Mouse (Mus musculus): ENCODE results near the gene Runx1. TPM values are rescaled to one million over a fixed set of nuclear protein-coding genes. Genes with fewer than 3 reads are reported as not detected.

The Runx1 gene
- polyA plus RNA-seq, 1 experiment = not detected

GRCm38 (mm10) chr16:92581767-92582166 is 244.2 kb downstream of the Runx1 start:
- Histone ChIP-seq H3K4me1 (ENCODE audit: control insufficient read depth, insufficient read depth, low read length) (peaks cover 6% of the 10 kb centered on the region), H3K27ac (ENCODE audit: insufficient read depth, low read depth, low read length) (no peak overlapping the region), H3K4me3 (ENCODE audit: insufficient read depth, low read depth, low read length) (no peak overlapping the region)
- TF ChIP-seq CTCF (IDR thresholded peaks at IDR 0.05; ENCODE audit: insufficient read depth, low read depth, low read length) (no peak), POLR2A (IDR thresholded peaks at IDR 0.05; ENCODE audit: insufficient read depth, low read depth, low read length) (no peak)
- 85% methylated on average over 10 of the region's 10 CpGs for WGBS

GRCm38 (mm10) chr16:92580981-92581380 is 245.0 kb downstream of the Runx1 start:
- H3K4me1 ChIP-seq (ENCODE audit: control insufficient read depth, insufficient read depth, low read length) = peaks cover 6% of the 10 kb centered on the region
- H3K27ac ChIP-seq (ENCODE audit: insufficient read depth, low read depth, low read length) = no peak overlapping the region
- H3K4me3 ChIP-seq (ENCODE audit: insufficient read depth, low read depth, low read length) = no peak overlapping the region
- TF ChIP-seq POLR2A (IDR thresholded peaks at IDR 0.05; ENCODE audit: insufficient read depth, low read depth, low read length) = no peak
- TF ChIP-seq CTCF (IDR thresholded peaks at IDR 0.05; ENCODE audit: insufficient read depth, low read depth, low read length) = no peak
- 89% methylated on average over 10 of the region's 10 CpGs for WGBS

- no peak overlapping the region for H3K4me3 ChIP-seq (ENCODE audit: insufficient read depth, low read depth, low read length)
- 87% methylated on average over 7 of the region's 7 CpGs for WGBS
- TF ChIP-seq POLR2A (IDR thresholded peaks at IDR 0.05; ENCODE audit: insufficient read depth, low read depth, low read length) (no peak), CTCF (IDR thresholded peaks at IDR 0.05; ENCODE audit: insufficient read depth, low read depth, low read length) (no peak)
- no peak overlapping the region for H3K27ac ChIP-seq (ENCODE audit: insufficient read depth, low read depth, low read length)
- peaks cover 6% of the 10 kb centered on the region for H3K4me1 ChIP-seq (ENCODE audit: control insufficient read depth, insufficient read depth, low read length)
Observed at GRCm38 (mm10) chr16:92578915-92579653, 246.9 kb downstream of the Runx1 start.

GRCm38 (mm10) chr16:92577381-92577780 is 248.6 kb downstream of the Runx1 start:
- Histone ChIP-seq H3K4me1 (ENCODE audit: control insufficient read depth, insufficient read depth, low read length) (peaks cover 6% of the 10 kb centered on the region), H3K4me3 (ENCODE audit: insufficient read depth, low read depth, low read length) (no peak overlapping the region), H3K27ac (ENCODE audit: insufficient read depth, low read depth, low read length) (no peak overlapping the region)
- WGBS = 82% methylated on average over 9 of the region's 9 CpGs
- no peak for TF ChIP-seq CTCF (IDR thresholded peaks at IDR 0.05; ENCODE audit: insufficient read depth, low read depth, low read length)
- no peak for TF ChIP-seq POLR2A (IDR thresholded peaks at IDR 0.05; ENCODE audit: insufficient read depth, low read depth, low read length)

- Histone ChIP-seq H3K4me1 (ENCODE audit: control insufficient read depth, insufficient read depth, low read length) (peaks cover 6% of the 10 kb centered on the region), H3K27ac (ENCODE audit: insufficient read depth, low read depth, low read length) (no peak overlapping the region), H3K4me3 (ENCODE audit: insufficient read depth, low read depth, low read length) (no peak overlapping the region)
- WGBS = 91% methylated on average over 10 of the region's 10 CpGs
- TF ChIP-seq CTCF (IDR thresholded peaks at IDR 0.05; ENCODE audit: insufficient read depth, low read depth, low read length) (no peak), POLR2A (IDR thresholded peaks at IDR 0.05; ENCODE audit: insufficient read depth, low read depth, low read length) (no peak)
Observed at GRCm38 (mm10) chr16:92575792-92576191, 250.2 kb downstream of the Runx1 start.

GRCm38 (mm10) chr16:92573193-92573592 is 252.8 kb downstream of the Runx1 start:
- Histone ChIP-seq H3K4me1 (ENCODE audit: control insufficient read depth, insufficient read depth, low read length) (no peaks in the 10 kb centered on the region), H3K27ac (ENCODE audit: insufficient read depth, low read depth, low read length) (no peak overlapping the region), H3K4me3 (ENCODE audit: insufficient read depth, low read depth, low read length) (no peak overlapping the region)
- 82% methylated on average over 4 of the region's 4 CpGs for WGBS
- no peak for TF ChIP-seq CTCF (IDR thresholded peaks at IDR 0.05; ENCODE audit: insufficient read depth, low read depth, low read length)
- TF ChIP-seq POLR2A (IDR thresholded peaks at IDR 0.05; ENCODE audit: insufficient read depth, low read depth, low read length) = no peak

GRCm38 (mm10) chr16:92571246-92571645 is 254.7 kb downstream of the Runx1 start:
- WGBS = 95% methylated on average over 11 of the region's 11 CpGs
- TF ChIP-seq CTCF (IDR thresholded peaks at IDR 0.05; ENCODE audit: insufficient read depth, low read depth, low read length) = no peak
- Histone ChIP-seq H3K4me3 (ENCODE audit: insufficient read depth, low read depth, low read length) (no peak overlapping the region), H3K4me1 (ENCODE audit: control insufficient read depth, insufficient read depth, low read length) (no peaks in the 10 kb centered on the region), H3K27ac (ENCODE audit: insufficient read depth, low read depth, low read length) (no peak overlapping the region)

GRCm38 (mm10) chr16:92566146-92566545 is 259.8 kb downstream of the Runx1 start:
- H3K4me1 ChIP-seq (ENCODE audit: control insufficient read depth, insufficient read depth, low read length) = no peaks in the 10 kb centered on the region
- no peak overlapping the region for H3K27ac ChIP-seq (ENCODE audit: insufficient read depth, low read depth, low read length)
- no peak overlapping the region for H3K4me3 ChIP-seq (ENCODE audit: insufficient read depth, low read depth, low read length)
- TF ChIP-seq POLR2A (IDR thresholded peaks at IDR 0.05; ENCODE audit: insufficient read depth, low read depth, low read length) (no peak), CTCF (IDR thresholded peaks at IDR 0.05; ENCODE audit: insufficient read depth, low read depth, low read length) (no peak)
- 47% methylated on average over 5 of the region's 5 CpGs for WGBS

GRCm38 (mm10) chr16:92565708-92566107 is 260.2 kb downstream of the Runx1 start:
- Histone ChIP-seq H3K4me1 (ENCODE audit: control insufficient read depth, insufficient read depth, low read length) (no peaks in the 10 kb centered on the region), H3K4me3 (ENCODE audit: insufficient read depth, low read depth, low read length) (no peak overlapping the region), H3K27ac (ENCODE audit: insufficient read depth, low read depth, low read length) (no peak overlapping the region)
- WGBS = 2% methylated on average over 6 of the region's 6 CpGs
- peak; percentile 75 for TF ChIP-seq CTCF (IDR thresholded peaks at IDR 0.05; ENCODE audit: insufficient read depth, low read depth, low read length)
- TF ChIP-seq POLR2A (IDR thresholded peaks at IDR 0.05; ENCODE audit: insufficient read depth, low read depth, low read length) = no peak

All from olfactory bulb, adult 2 months (tissue).